Mouse (Mus musculus) gastrocnemius, adult 2 months (tissue): ENCODE results near the gene Ins2. TPM values are rescaled to one million over a fixed set of nuclear protein-coding genes. Genes with fewer than 3 reads are reported as not detected.

ENCODE experiments used
- DNase-seq: peaks from one replicate; pipeline ENCODE4 v3.0.0; 2022
- H3K27ac ChIP-seq: fragments of 200-600 bp; 2 replicates; pipeline ENCODE4 v1.8.1; 2022; ENCODE audit warnings: mild to moderate bottlenecking
- H3K4me3 ChIP-seq: fragments of 200-600 bp; 2 replicates; pipeline ENCODE4 v1.8.1; 2022; ENCODE audit warnings: mild to moderate bottlenecking, moderate library complexity
- CTCF ChIP-seq: fragments of 200-600 bp; IDR thresholded peaks from 2 replicates; pipeline ENCODE4 v1.8.1; 2022; ENCODE audit warnings: antibody characterized with exemption, mild to moderate bottlenecking, moderate library complexity
- intact Hi-C: fragments of 180-260 bp; cut with DNase I; formaldehyde crosslinking; loops from one replicate; pipeline ENCODE4 v1.15.1; 2025
- total RNA-seq, 2 experiments: library from RNA; stranded (reverse); gene quantifications; 2 replicates each; pipeline ENCODE4 v1.2.3; 2021

Ins2 gene
- total RNA-seq, 2 experiments from 2014 or later: not detected

DNA sequence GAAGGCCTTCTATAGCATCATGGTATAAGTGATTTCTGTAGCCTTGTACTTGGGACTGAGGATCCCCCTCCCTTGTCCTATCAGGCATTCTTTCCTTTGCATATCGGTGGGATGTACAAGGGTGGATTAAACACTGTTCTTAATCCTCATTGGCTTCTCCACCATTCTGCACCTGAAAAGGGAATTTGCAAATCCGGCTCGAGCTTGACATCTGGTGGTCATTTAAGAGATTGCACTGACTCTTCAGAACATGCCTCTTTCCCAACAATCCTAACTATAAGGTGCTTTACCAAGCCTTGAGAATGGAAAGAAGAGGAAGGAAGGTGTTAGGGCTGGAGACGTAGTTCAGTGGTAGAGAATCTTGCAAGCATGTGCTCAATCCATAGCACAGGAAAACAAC, 71.1 kb downstream of the Ins2 start:
- Histone ChIP-seq H3K4me3 (no peak overlapping the region), H3K27ac (no peak overlapping the region)
- peak; percentile 37 for DNase-seq
- intact Hi-C loops: loop anchor here (1.0 to 5.0 kb wide), 2 partner anchors 62 to 150 kb away; no protein-coding TSS in a partner anchor
- TF ChIP-seq CTCF: peak; percentile 81

- peak; percentile 13; the same call in 1 of the 2 replicates for TF ChIP-seq CTCF
- DNase-seq: no peak
- Histone ChIP-seq H3K27ac (no peak overlapping the region), H3K4me3 (no peak overlapping the region)
- intact Hi-C loops: loop anchor here (5.0 kb wide), 1 partner anchor 149 kb away; no protein-coding TSS in a partner anchor
Observed at GRCm38 (mm10) chr7:142671067-142671466, 72.1 kb downstream of the Ins2 start.

GRCm38 (mm10) chr7:142669751-142670625, 73.2 kb downstream of the Ins2 start, which contains the start of gene Gm49394:
TSS of gene Gm49394 (minus strand) at chr7:142669942.
- no peak within 1 kb of the TSS for H3K4me3 ChIP-seq
- no peak for TF ChIP-seq CTCF
- no peak within 1 kb of the TSS for H3K27ac ChIP-seq
- intact Hi-C loops: loop anchor here (5.0 kb wide), 1 partner anchor 148 kb away; no protein-coding TSS in a partner anchor
- no peak for DNase-seq

DNA sequence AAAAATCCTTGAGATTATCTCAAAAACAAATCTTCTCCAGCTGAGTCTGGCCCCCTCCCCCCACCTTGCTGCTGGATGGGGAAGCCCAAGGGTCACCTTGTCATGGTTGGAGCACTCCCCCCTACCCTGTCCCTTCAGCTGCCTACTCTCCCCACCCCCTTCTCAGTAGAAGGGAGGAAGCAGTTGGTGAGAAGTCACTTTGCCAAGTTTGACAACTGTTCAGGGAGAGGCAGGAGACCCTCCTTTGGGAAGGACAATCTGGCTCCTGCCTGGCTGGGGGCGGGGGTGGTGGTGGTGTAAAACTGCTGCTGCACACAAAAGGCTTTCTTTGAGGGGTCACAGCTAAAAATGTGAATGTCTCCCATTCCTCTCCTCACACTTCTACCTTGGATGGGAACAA, 74.9 kb downstream of the Ins2 start:
- H3K27ac ChIP-seq: no peak overlapping the region

DNA sequence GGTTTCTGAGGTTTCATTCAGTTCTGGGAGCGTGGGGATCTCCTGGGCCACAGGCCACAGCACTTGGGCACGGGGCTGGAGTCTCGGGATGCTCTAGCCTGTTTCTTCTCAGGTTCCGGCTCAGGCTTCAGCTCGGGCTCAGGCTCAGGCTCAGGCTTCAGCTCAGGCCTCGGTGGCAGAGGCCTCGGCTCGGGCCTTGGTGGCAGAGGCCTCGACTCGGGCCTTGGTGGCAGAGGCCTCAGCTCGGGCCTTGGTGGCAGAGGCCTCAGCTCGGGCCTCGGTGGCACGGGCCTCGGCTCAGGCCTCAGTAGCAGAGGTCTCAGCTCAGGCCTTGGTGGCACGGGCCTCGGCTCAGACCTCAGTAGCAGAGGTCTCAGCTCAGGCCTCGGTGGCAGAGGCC, 75.7 kb downstream of the Ins2 start:
- Histone ChIP-seq H3K27ac (no peak overlapping the region), H3K4me3 (no peak overlapping the region)
- no peak for DNase-seq
- no peak for TF ChIP-seq CTCF
- intact Hi-C loops: no loop called here

More for the DNA sequence above, 74.9 kb downstream of the Ins2 start:
- intact Hi-C loops: no loop called here
- DNase-seq: no peak
- TF ChIP-seq CTCF: no peak
- no peak overlapping the region for H3K4me3 ChIP-seq

GRCm38 (mm10) chr7:142666659-142667058, 76.5 kb downstream of the Ins2 start, which contains the start of gene Igf2:
TSS of gene Igf2 (minus strand) at chr7:142666816.
- TF ChIP-seq CTCF: no peak
- no peak within 1 kb of the TSS for H3K27ac ChIP-seq
- intact Hi-C loops: no loop called here
- no peak within 1 kb of the TSS for H3K4me3 ChIP-seq
- no peak for DNase-seq

GRCm38 (mm10) chr7:142666109-142666508, 77.1 kb downstream of the Ins2 start:
- intact Hi-C loops: no loop called here
- no peak for DNase-seq
- Histone ChIP-seq H3K4me3 (no peak overlapping the region), H3K27ac (no peak overlapping the region)
- TF ChIP-seq CTCF: no peak

GRCm38 (mm10) chr7:142665364-142665763, 77.8 kb downstream of the Ins2 start:
- no peak for DNase-seq
- TF ChIP-seq CTCF: no peak
- Histone ChIP-seq H3K27ac (no peak overlapping the region), H3K4me3 (no peak overlapping the region)
- intact Hi-C loops: no loop called here

GRCm38 (mm10) chr7:142664465-142665029, 78.6 kb downstream of the Ins2 start:
- Histone ChIP-seq H3K4me3 (no peak overlapping the region), H3K27ac (no peak overlapping the region)
- DNase-seq: no peak
- intact Hi-C loops: loop anchor here (5.0 kb wide), 1 partner anchor 37 kb away; no protein-coding TSS in a partner anchor
- no peak for TF ChIP-seq CTCF

DNA sequence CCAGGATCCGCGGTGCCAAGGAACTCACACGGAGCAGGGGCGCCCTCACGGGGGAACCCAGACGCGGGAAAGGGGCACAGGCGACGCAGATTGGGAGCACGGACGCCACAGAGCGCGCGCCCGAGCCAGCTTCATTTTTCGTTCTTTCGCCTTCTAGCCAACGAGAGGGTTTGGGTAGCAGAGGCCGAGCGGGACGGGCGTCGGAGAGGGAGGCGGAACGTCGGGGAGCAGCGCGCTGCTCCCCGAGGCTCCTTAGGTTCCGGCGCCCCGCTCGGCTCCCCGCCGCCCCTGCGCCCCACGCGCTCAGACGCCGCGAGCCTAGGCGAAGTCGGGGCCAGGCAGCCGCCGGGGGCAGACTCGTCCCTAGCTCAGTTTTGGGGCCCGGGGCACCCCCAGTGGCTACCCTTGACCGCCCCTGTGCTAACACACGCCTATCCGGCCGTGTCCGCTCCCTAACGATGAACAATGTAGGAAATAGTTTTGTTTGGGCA, 79.2 kb downstream of the Ins2 start:
- H3K27ac ChIP-seq: no peak overlapping the region
- TF ChIP-seq CTCF: no peak
- intact Hi-C loops: loop anchor here (5.0 kb wide), 1 partner anchor 37 kb away; no protein-coding TSS in a partner anchor
- DNase-seq: peak; percentile 48
- peak overlapping the region; percentile 54 for H3K4me3 ChIP-seq

DNA sequence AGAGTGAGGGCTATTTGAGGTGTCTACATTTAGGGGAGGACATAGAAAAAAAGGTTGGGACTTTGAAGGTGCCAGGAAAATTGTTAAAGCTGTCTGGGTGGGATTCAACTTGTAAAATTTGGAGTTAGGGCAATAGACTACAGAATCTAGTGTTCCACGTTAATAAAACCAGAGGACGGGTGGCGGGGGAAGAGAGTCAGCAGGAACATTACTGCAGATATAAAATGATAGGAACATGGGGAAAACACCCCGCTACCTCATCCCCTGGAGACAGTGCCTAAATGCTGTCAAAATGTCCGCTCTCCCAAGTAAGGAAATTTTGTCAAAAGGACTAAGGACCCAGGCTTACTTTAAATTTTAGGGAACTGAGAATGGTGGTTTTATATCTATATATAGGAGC, 80.0 kb downstream of the Ins2 start:
- Histone ChIP-seq H3K4me3 (no peak overlapping the region), H3K27ac (no peak overlapping the region)
- no peak for DNase-seq
- intact Hi-C loops: loop anchor here (5.0 kb wide), 1 partner anchor 36 kb away; no protein-coding TSS in a partner anchor
- TF ChIP-seq CTCF: no peak

DNA sequence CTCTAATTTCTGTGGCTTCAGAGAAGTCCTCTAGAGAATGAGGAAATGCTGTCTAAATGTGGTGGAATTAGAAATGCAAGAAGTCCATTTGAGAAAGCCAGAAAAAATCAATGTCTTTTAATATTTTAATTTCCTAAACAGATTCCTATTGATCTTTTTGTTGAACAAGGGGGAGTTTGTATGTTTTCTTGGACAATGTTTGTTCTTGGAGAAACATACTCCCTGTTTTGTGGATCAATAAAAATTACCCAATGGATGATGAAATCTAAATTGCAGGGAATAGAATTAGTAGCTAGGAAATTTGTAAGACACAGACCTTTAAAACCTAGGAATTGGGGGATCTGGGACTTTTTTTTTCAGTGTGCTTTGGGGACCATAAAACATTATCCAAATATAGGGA, 81.4 kb downstream of the Ins2 start:
- intact Hi-C loops: loop anchor here (5.0 kb wide), 1 partner anchor 35 kb away; no protein-coding TSS in a partner anchor
- no peak for DNase-seq
- Histone ChIP-seq H3K4me3 (no peak overlapping the region), H3K27ac (no peak overlapping the region)
- no peak for TF ChIP-seq CTCF

- intact Hi-C loops: loop anchor here (5.0 kb wide), 1 partner anchor 34 kb away; no protein-coding TSS in a partner anchor
- DNase-seq: no peak
- Histone ChIP-seq H3K4me3 (peak overlapping the region; percentile 72), H3K27ac (no peak overlapping the region)
- TF ChIP-seq CTCF: no peak
Observed at GRCm38 (mm10) chr7:142661046-142661445, 82.1 kb downstream of the Ins2 start.
